Mouse (Mus musculus): Measurements from ENCODE around the gene Ranbp6.

DNA sequence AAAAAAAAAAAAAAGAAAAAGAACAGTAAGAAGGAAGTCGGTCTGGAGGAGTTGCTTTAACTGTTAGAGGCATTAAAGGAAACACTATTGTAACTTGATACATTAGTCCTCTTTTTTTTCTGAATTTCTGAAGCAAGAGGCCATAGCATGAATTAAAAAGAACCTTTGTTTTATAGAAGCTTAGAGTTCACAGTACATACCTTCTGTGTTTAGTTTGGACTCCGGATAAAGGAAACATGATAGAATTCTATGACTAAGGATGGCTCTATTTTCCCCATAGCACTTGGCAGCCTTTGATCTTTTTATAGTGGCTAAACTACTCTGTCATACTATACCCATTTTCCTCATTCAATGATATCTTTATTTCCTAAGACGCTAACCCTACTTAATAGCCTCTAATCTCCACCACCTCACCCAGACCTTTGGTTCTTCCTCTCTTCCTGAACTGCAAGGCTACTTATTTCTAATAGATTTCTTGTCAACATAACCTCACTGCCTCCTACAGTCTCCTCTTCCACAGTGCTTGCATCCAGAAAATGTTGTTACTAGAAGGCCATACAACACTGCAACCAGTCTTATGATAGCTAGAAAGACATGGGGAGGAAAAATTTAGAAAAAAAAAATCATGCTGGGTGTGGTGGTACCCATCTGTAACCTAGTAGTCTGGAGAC is 22.7 kb upstream of the Ranbp6 start:
- TF ChIP-seq CTCF (IDR thresholded peaks at IDR 0.05; ENCODE audit: extremely low read depth, insufficient read depth, insufficient read length, insufficient replicate concordance) (no peak), POLR2A (IDR thresholded peaks at IDR 0.05; ENCODE audit: low read depth, low read length) (no peak)

Measured in spleen, adult 2 months (tissue).